Mouse (Mus musculus): ENCODE results near the gene Desi1.
A peak's percentile ranks its signal among the peaks of the same experiment; 100 is the strongest.

The Desi1 gene

DNA sequence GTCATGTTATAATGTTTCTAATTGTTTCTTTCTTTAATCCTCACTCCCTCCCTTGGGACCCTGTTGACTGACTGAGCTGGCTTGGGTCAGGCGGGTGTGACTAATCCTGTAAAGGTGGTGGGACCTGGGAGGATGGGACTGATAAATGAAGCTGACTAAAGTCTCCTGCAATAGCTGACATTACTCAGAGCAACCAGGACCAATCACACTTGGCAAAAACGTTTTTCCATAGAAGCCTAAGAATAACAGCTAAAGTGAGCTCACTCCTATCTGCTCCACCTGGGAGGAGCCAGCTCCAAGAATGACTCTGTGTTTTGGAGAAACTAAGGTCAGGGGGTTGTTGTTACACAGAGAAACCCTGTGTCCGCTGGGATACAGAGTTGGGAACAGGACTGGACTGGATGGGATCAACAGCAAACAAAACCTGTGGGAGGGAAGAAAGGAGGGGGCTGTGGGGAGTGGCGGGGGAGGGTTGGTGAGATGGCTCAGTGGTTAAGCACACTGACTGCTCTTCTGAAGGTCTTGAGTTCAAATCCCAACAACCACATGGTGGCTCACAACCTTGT lies 68.6 kb downstream of the Desi1 start:
- DNase-seq (ENCODE audit: low spot score), result peak; percentile 57

DNA sequence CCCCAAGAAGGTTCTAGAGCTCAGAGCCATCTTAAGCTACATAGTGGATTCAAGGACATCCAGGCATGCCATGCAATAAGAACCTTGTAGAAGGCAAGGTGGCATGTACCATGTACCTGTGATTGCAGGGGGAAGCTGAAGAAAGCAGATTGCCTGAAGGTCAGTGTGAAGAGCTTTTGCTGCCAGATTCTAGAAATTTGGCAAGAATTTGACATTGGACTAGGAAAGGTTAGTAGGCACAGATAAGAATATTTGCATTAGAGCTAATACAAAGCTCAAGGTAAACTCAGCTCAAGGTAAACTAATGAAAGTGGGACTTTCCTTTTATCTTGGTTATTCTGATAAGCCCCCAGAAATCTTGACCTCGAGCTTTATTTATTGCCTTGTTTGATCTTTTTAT lies 69.4 kb downstream of the Desi1 start:
- no peak for DNase-seq (ENCODE audit: low spot score)

DNA sequence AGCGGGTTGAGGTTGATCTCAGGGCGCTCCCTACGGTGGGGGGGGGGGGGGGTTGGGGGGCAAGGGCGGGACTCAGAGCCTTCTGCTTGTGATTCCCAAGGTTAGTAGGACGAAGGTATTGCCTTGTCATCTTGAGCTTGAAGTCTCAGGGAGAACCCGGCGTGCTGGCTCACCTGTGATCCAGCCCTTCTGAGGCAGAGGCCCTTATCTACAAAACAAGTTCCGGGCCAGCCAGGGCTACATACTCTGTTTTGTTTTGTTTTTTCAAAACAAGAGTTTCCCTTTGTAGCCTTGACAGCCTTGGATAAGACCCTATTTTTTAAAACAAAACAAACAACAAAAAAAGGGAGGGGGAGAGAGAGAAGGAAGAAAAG lies 72.6 kb downstream of the Desi1 start:
- DNase-seq (ENCODE audit: low spot score), result no peak

DNA sequence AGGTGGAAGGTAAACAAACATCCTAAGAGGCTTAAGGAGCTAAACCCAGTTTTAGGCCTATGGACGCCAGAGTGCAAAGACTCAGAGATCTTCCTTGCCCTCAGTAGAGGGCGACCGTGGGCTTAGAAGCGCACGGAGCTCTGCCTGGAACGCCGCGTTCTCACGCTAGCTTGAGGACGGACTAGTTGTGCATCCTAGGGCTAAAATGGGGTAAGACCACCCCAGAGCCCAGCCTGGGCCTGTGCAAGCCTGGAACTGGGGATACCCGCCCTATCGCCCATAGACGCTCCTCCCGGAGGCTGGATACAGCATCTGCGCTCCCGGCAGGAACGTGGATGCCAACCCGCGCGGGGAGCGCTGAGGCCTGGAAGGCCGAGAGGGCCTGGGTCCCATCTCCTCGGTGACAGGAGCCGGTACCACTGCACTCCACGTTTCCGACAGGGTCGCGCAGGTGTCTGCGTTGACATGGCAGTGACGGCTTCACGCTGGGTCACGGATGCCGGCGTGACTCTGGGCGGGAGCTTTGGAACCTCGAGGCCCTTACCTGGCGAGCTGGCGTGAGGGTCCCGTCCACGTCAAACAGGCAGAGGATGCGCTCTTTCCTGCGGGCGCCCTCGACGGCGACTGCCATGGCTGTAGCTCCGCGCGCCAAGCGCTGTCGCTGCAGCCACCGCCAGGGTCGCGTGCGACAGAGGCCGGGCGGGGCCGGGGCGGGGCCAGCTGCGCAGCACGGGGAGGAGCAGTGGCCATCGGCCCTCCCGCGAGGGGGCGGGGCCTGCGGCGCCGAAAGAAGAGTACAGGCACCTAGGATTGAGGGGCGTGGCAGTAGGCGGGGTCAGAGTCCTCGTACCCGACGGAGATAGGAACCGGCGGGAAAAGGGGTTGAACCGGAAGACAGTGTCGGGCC lies 73.2 kb downstream of the Desi1 start, which contains the start of gene Pmm1:
Gene Pmm1, minus strand, starts transcription at position 760 of the 907 bp plus-strand sequence.
- peak; percentile 97 for DNase-seq (ENCODE audit: low spot score)

DNA sequence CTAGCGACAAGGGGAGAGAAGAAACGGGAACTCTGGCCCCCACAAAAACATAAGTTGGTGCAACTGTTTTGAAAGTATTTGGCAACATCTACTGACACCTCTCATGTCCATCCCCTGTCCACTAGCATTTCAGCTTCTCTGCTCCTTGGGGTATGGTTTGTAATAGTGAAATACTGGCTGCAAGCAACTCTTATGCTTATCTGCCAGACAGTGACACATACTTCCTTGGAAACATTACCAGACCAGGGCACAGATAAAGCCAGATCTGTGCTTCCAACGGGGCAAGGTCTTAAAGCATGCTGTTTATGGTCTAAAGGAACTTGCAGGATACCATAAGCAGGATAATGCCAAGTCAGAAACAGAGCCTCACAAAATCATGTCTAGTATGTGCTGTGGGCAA lies 74.8 kb downstream of the Desi1 start:
- no peak for DNase-seq (ENCODE audit: low spot score)

DNA sequence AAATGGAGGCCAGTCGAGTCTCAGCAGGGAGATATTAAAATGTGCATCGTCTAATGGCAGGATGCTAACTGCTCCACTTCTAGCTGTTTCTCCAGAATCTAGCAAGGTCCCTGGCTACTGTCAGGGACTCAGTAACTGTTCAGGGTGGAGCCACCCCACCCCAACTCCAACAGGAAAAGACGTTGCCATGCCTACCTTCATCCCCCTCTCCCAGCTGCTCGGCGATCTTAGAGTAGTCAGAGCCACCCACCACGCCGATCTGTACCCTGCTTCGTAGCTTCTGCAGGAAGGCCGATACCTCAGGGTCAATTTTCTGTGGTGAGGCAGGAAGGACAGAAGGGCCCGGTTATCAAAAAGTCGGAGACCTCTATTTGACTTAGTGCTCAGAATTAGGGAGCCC lies 76.1 kb downstream of the Desi1 start:
- no peak for DNase-seq (ENCODE audit: low spot score)

DNA sequence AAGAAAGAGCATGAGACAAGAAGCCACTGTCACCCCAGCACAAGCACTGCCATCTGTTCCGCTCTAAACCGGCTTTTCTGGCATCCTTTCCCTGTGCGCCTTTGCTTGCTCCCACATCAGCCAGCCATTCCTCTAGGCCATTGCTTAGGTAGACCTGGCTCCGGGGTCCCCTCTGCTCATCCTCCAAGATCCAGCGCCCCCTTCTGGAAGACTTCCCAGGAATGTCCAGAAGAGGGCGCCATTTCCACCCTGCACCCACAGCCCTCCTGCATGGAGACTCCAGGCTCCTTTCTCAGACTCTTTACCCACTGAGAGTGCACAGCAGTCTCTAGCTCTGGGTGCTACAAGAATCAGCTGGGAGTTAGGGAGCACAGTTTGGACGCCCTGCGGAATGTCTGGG lies 77.2 kb downstream of the Desi1 start:
- no peak for DNase-seq (ENCODE audit: low spot score)

DNA sequence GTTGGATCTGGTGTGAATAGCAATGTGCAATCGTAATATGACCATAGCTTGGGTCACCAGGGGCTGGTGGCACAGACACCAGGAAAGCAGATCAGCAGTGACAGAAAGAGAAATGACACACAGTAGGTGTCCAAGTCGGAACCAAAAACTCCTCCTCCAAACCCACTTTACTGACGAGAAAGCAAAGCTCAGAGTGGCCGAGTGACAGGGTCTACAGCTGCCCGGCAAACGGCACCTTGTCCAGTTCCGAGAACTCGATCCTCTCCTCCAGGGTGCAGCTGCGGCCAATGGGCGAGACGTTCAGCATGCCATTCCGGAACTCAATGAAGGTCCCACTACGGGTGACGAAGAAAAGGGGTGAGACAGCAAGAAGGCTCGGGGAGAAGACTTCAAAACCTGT lies 78.2 kb downstream of the Desi1 start:
- no peak for DNase-seq (ENCODE audit: low spot score)

DNA sequence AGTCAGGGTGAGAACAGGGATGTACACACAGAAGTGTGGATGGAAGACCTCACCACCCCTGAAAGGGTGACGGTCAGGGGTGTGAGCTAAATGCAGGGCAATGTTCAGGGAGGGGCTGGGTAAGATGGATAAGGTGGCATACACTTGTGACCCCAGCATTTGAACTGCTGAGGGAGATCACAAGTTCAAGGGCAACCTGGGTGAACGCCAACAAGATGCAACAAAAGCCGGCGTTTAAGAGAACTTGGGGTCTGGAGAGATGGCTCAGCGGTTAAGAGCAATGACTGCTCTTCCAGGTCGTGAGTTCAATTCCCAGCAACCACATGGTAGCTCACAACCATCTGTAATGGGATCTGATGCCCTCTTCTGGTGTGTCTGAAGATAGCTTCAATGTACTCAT lies 78.9 kb downstream of the Desi1 start:
- no peak for DNase-seq (ENCODE audit: low spot score)

DNA sequence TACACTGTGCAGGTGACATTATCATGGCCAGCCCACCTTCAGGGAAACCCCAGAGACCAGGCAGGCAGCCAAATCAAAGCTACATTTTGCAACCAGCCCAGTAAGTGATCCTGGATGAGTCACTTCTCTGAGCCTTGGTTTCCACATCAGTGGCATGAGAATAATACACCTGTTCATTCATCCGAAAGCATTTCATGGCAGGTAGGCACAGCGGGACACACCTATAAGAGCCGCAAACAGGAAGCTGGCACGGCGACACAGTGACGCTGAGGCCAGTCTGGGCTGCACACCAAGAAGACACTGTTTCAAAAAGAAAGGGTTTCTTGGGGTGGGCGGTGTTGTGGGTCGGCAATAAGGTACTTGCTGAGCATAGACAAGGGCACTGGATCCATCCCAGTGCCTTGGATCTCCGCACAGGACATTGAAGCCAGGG lies 79.5 kb downstream of the Desi1 start:
- DNase-seq (ENCODE audit: low spot score), result no peak

DNA sequence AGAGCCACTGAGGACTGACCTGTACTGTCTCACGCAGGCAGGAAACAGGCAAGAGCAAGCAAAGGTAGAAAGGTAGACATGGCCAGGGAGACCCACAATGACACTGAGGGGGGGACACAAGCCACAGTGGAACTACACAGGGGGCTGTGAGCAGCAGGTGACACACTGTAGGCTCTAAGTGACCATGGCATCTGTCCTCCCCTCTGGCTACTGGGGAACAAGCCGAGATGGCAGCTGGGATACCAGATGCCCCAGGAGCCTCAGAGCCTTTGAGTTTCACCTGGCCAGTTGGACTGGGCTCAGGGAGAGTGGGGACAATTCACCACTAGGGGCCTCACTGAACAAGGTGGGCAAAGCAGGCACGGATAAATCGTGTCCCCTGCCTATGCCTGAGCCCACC lies 81.4 kb downstream of the Desi1 start:
- DNase-seq (ENCODE audit: low spot score), result no peak

DNA sequence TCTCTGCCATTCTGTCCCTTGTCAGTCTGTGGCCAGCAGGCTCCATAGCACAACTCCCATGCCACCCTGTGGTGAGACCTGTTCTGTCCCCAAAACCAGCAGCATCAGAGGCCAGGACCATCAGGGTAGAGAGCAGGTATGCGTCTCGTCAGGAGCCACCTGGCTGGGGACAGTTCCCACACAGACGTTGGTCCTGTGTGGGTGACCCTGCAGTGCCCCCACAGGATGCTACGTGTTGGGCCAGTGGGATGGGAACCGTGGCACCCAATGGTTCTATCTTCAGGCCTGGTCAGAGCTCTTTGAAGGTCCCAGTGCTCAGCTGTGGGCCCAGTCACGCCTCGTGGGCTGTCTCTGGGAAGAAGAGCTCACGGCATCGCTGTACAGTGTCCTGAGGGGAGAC lies 82.5 kb downstream of the Desi1 start:
- DNase-seq (ENCODE audit: low spot score), result no peak

DNA sequence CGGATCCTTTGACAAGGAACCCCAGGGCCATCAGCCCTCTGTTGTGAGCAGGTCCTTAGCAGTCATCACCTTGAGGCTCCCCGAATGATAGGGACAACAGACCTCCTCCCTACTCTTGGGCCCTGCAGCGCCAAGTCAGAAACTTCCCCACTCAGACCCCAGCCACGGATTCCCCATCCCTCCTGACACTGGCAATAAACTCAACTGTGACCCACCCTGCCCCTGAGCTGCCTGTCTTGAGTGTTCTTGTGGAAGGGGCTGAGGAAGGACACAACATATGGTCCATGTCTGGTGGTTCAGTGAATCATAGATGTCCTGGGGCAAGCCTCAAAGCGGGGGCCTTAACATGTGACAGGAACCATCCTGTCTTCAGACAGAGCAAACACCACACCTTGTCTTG lies 82.9 kb downstream of the Desi1 start:
- DNase-seq (ENCODE audit: low spot score), result no peak

DNA sequence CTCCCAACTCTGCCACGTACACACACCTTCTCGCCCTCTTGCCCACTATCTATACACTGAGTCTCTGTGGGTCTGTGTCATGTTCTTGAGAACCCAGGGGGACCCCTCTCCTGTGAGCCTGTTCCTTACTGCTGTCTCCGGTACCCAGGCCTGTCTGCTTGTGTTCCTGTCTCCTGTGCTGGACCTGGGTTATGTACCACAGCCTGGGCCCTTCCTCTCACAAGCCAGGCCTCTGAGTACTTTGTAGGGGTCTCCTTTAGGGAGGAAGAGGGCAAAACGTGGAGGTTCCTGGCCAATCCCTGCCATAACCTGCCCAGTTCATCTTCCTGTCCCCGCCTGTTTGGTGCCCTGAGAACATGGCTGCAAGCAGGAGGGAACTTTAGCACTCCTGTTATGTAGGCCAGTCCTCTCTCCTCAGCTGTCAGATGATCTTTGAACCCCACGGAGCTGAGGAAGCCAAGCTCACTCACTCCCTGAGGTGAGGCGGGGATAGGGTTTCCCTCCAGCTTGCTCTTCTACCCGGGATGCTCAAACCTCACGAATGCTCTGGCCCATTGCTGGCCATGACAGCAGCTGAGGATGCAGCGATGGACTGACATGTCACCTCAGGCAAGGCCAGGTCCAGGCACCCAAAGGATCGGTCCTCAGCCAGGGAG lies 84.1 kb downstream of the Desi1 start:
- DNase-seq (ENCODE audit: low spot score), result no peak

DNA sequence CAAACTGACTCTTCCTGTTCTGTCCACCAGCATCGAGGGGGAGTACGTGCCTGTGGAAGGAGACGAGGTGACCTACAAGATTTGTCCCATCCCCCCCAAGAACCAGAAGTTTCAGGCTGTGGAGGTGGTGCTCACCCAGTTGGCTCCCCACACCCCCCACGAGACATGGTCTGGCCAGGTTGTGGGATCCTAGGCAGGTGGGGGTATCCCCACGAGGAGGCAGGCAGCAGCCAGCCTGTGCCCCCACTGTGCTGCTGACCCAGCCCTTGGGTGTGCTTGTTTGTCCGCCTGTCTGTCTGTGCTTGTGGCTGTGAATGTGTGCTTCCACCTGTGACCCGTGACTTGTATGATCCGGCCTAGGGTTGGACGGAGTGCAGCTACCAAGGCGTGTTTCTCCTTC lies 84.6 kb downstream of the Desi1 start:
- DNase-seq (ENCODE audit: low spot score), result no peak

DNA sequence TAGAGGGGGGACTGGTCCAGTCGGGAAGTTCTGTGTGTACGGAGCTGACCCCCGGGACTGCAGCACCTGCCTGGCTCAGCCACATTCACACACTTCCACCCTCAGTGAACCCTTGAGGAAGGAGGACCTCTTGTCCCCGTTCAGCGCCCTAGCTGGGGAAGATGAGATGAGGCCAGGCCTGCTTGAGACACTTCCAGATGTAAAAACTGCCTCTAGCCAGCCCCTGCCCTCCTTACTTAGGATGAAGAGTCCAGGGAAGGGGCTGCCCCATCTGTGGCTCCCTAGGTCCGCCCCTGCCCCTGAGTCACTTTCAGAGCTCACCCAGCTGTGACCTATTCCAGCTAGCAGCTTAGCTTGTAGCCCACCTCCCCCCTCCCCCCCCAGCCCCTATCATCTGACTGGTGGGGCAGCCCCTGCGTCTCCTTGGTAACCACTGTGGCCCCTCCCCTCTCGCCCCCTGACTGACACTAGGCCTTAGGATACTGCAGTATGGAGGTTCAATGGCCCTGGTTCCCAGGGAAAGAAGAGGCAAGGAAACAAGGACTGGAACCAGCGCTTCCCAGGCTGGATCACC lies 90.4 kb downstream of the Desi1 start:
- no peak for DNase-seq (ENCODE audit: low spot score)

Data from adipocyte (in vitro differentiated cells).